Mouse (Mus musculus): Measurements from ENCODE around the gene Vmn1r192. TPM values are rescaled to one million over a fixed set of nuclear protein-coding genes. Genes with fewer than 3 reads are reported as not detected.

Vmn1r192 gene
- polyA plus RNA-seq (2017; shearing (Covaris generic)) = not detected

DNA sequence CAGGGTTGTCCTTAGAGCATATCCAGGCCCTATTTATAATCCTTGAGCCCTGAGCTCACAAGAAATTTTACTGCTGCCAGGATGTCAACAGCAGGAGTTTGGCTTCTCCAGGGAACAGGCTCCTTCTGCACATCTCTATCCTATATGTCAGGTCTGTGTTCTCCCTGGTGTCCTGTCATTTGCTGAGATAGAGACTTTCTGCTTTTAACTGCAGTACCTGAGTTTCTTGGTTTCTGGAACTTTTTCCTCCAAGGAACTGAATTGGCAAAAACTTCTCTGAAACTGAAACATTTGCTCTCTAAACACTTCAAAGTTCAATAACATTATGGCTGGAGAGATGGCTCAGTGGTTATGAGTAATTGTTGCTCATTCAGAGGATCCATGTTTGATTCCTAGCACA, at the start of gene Vmn1r192:
Gene Vmn1r192 (minus strand): TSS at position 101 of the 400 bp plus-strand sequence.

DNA sequence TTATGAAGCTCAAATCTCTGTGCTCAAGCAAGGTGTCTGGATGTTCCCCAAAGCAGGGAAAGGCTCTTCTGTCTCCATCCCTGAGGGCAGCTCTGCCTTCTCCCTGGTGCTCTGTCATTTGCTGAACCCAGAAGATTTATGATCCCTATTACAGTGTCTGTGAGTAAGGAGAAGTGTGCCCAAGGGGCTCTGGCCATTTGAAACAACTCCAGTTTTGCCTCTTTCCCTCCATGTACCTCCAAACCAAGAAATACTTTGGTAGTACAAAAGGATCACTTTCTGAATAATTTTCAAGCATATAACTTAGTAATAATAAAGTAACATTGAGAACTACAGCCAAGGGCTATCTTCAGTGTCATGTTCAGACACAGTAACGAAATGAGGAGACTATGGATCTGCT, 32.1 kb upstream of the Vmn1r192 start, which contains the start of gene Vmn1r193:
Gene Vmn1r193 (minus strand): TSS at position 101 of the 400 bp plus-strand sequence.

DNA sequence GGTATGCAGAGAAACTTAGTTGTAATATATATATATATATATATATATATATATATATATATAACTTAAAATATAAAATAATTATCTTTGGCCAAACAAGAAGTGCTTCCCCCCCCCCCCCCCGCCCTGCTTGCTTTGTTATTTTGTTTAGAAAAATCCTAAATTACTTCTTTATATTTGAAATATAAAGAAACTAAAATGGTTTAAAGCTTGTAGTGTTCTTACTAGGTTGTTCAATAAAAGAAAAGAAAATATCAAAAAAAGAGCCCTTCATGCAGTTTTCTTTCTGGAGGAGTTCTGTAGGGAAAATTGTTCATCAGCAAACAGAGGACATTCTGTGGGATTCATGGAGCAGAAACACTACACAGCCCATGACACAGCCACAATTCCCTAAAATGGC, 7.1 kb downstream of the Vmn1r192 start, which contains the start of gene Vmn1r191:
Gene Vmn1r191 (minus strand): TSS at position 101 of the 400 bp plus-strand sequence.

Other genes starting within 250 kb of the Vmn1r192 start
- gene Zfp184, start 246.0 kb downstream of the Vmn1r192 start, polyA plus RNA-seq (2017; shearing (Covaris generic)) = 0.17 TPM
- not detected for gene Pom121l2, start 209.9 kb downstream of the Vmn1r192 start, polyA plus RNA-seq (2017; shearing (Covaris generic))
- gene Prss16, start 181.4 kb downstream of the Vmn1r192 start, polyA plus RNA-seq (2017; shearing (Covaris generic)) = 0.77 TPM
- gene Hist1h2ah, start 155.6 kb downstream of the Vmn1r192 start, polyA plus RNA-seq (2017; shearing (Covaris generic)) = 1.9 TPM
- gene Hist1h2bk, start 155.3 kb downstream of the Vmn1r192 start, polyA plus RNA-seq (2017; shearing (Covaris generic)) = not detected
- 11.9 TPM for gene Hist1h4i, start 149.8 kb downstream of the Vmn1r192 start, polyA plus RNA-seq (2017; shearing (Covaris generic))
- 1.5 TPM for gene Hist1h2ag, start 148.2 kb downstream of the Vmn1r192 start, polyA plus RNA-seq (2017; shearing (Covaris generic))
- 2.9 TPM for gene Hist1h2bj, start 147.9 kb downstream of the Vmn1r192 start, polyA plus RNA-seq (2017; shearing (Covaris generic))
- not detected for gene Vmn1r188, start 106.7 kb downstream of the Vmn1r192 start, polyA plus RNA-seq (2017; shearing (Covaris generic))
- not detected for gene Vmn1r189, start 85.3 kb downstream of the Vmn1r192 start, polyA plus RNA-seq (2017; shearing (Covaris generic))
- gene Vmn1r191, start 7.2 kb downstream of the Vmn1r192 start, polyA plus RNA-seq (2017; shearing (Covaris generic)) = not detected
- gene Vmn1r193, start 32.0 kb upstream of the Vmn1r192 start, polyA plus RNA-seq (2017; shearing (Covaris generic)) = not detected
- gene Vmn1r194, start 53.1 kb upstream of the Vmn1r192 start, polyA plus RNA-seq (2017; shearing (Covaris generic)) = not detected
- gene Vmn1r195, start 79.4 kb upstream of the Vmn1r192 start, polyA plus RNA-seq (2017; shearing (Covaris generic)) = not detected
- gene Vmn1r196, start 98.8 kb upstream of the Vmn1r192 start, polyA plus RNA-seq (2017; shearing (Covaris generic)) = not detected
- gene Vmn1r197, start 133.4 kb upstream of the Vmn1r192 start, polyA plus RNA-seq (2017; shearing (Covaris generic)) = 0.07 TPM
- gene Vmn1r198, start 159.2 kb upstream of the Vmn1r192 start, polyA plus RNA-seq (2017; shearing (Covaris generic)) = 0.06 TPM
- not detected for gene Vmn1r199, start 188.7 kb upstream of the Vmn1r192 start, polyA plus RNA-seq (2017; shearing (Covaris generic))
- gene Vmn1r200, start 199.2 kb upstream of the Vmn1r192 start, polyA plus RNA-seq (2017; shearing (Covaris generic)) = not detected